Mouse (Mus musculus): Measurements from ENCODE around the gene Sap30. TPM values are rescaled to one million over a fixed set of nuclear protein-coding genes. Genes with fewer than 3 reads are reported as not detected.
"Not testable (repeated sequence)": the region's sequence is repeated elsewhere in the genome, so short reads cannot be mapped to it uniquely, and the experiment has no call there.

Sap30 gene
- 10 to 100 TPM; 11.7 to 14.2 TPM for total RNA-seq (2021)
- long read RNA-seq, experiment 1, transcript Sap30-201 (4 exons, 1,178 nt), result major isoform, 23 of 23 reads
- long read RNA-seq, experiment 1, partial matches to known transcripts, result 0 of 23 reads
- long read RNA-seq, experiment 1, other reads (novel, unspliced or antisense), result 0 of 23 reads
- long read RNA-seq, experiment 2, transcript Sap30-201 (4 exons, 1,178 nt), result major isoform, 32 of 33 reads
- long read RNA-seq, experiment 2, partial matches to known transcripts, result 0 of 33 reads
- long read RNA-seq, experiment 2, other reads (novel, unspliced or antisense), result 1 of 33 reads

- DNase-seq, result peak; percentile 97 to 98
- intact Hi-C loops (cut with DNase I), result loop anchor here (2.0 kb wide), 1 partner anchor 19 kb away; no protein-coding TSS in a partner anchor
Measured at GRCm38 (mm10) chr8:57487441-57488155, at the start of gene Sap30. Gene Sap30, minus strand, starts transcription at chr8:57487860.

- no peak for DNase-seq
- intact Hi-C loops (cut with DNase I), result no loop called here
Measured at GRCm38 (mm10) chr8:57536167-57536566, 48.5 kb upstream of the Sap30 start.

GRCm38 (mm10) chr8:57534495-57534894 is 46.8 kb upstream of the Sap30 start:
- intact Hi-C loops (cut with DNase I), result loop anchor here (5.0 kb wide), 1 partner anchor 182 kb away; no protein-coding TSS in a partner anchor

GRCm38 (mm10) chr8:57533106-57533505 is 45.4 kb upstream of the Sap30 start:
- DNase-seq, result no peak
- intact Hi-C loops (cut with DNase I), result loop anchor here (5.0 kb wide), 1 partner anchor 181 kb away; no protein-coding TSS in a partner anchor

More at GRCm38 (mm10) chr8:57534495-57534894, 46.8 kb upstream of the Sap30 start:
- DNase-seq, result no peak

DNA sequence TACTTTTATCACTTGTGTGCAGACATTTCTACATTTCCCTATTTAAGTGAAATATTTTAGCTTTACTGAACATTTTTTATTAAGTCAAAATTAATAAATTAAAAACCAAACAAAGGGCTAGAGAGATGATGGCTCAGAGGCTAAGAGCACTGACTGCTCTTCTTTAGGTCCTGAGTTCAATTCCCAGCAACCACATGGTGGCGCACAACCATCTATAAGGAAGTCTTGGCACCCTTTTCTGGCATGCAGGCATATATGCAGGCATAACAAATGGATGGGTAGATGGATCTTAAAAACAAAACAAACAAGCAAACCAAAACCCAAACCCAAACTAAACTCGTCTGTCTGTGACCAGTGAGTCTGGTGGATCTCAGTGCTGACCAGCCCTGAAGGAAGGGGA is 44.6 kb upstream of the Sap30 start:
- intact Hi-C loops (cut with DNase I), result loop anchor here (5.0 kb wide), 1 partner anchor 180 kb away; no protein-coding TSS in a partner anchor
- DNase-seq, result no peak

DNA sequence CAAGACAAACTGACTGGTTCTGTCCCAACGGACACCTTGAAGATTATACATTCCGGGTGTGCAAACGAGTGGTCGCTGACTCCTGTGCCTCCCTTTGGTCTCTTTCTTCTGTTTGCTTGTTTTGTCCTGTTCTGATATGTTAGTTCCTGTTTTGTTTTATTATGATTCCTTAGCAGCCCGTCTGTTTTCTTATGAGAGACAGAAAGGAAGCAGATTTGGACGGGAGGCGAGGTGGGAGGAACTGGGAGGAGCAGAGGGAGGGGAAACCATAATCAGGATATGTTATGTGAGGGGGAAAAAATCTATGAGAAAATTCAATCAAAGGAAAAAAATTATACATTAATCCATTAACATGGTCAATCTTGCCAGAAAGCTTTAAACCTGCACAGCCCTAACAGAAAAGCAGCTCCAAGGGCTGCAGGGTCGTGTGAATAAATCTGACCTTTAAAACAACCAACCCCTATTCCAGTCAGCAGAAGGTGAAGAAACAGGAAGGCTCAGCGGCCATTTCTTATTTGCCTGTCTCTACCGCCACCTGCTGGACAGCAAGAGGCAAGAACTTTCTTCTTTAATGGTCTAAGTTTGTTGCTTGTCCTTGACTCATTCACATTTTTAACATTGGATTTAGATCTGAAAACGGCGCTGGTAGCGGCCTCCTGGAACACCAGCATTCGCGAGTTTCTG is 43.1 kb upstream of the Sap30 start:
- peak; percentile 65 to 75 for DNase-seq
- intact Hi-C loops (cut with DNase I), result loop anchor here (1.0 to 5.0 kb wide), 2 partner anchors 104 to 179 kb away; no protein-coding TSS in a partner anchor

- intact Hi-C loops (cut with DNase I), result loop anchor here (5.0 kb wide), 1 partner anchor 178 kb away; no protein-coding TSS in a partner anchor
- no peak for DNase-seq
Measured at GRCm38 (mm10) chr8:57530238-57530637, 42.6 kb upstream of the Sap30 start.

GRCm38 (mm10) chr8:57528036-57528435 is 40.4 kb upstream of the Sap30 start:
- intact Hi-C loops (cut with DNase I), result no loop called here
- no peak for DNase-seq

- DNase-seq, result no peak
- intact Hi-C loops (cut with DNase I), result no loop called here
Measured at GRCm38 (mm10) chr8:57520186-57520786, 32.6 kb upstream of the Sap30 start.

- DNase-seq, result no peak
- intact Hi-C loops (cut with DNase I), result no loop called here
Measured at GRCm38 (mm10) chr8:57517723-57518122, 30.1 kb upstream of the Sap30 start.

GRCm38 (mm10) chr8:57516685-57517084 is 29.0 kb upstream of the Sap30 start:
- intact Hi-C loops (cut with DNase I), result not testable (repeated sequence)

GRCm38 (mm10) chr8:57513178-57513661 is 25.6 kb upstream of the Sap30 start:
- DNase-seq, result not testable (repeated sequence)

More at GRCm38 (mm10) chr8:57516685-57517084, 29.0 kb upstream of the Sap30 start:
- not testable (repeated sequence) for DNase-seq

DNA sequence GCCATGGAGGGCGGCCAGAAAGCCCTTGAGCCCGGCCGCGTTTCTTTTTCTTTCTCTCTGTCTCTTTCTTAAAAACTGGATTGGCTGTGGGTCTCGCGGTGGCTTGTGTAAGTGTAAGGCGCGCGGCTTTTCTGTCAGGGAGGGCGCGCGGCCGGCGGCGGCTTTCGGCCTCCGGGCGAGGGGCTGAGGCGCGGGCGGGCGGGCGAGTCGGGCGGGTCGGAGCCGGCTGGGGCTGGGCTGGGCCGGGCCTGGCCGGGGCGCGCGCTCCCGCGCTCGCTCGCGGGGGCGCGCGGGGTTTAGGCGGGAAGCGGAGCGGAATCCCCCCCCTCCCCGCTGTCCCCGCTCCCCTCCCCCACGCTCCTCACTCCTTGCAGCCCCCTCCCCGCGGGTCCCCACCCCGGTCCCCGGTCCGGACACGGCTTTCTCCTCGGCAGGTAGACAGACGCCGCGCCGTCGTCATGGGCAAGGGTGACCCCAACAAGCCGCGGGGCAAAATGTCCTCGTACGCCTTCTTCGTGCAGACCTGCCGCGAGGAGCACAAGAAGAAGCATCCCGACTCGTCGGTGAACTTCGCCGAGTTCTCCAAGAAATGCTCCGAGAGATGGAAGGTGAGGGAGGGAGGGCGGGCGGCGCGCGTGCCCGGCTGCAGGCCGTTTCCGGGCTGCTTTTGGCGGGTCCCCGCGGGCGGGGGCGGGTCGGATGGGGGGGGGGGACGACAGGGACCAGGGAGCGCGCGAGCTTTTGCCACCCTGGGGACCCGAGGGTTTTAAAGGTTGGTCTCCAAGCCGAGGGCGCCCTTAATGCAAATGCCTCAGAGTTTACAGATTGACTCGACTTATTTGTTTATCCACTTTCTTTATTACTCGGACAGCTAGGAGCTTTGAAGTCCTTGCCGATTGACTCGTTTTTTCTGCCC is 24.7 kb upstream of the Sap30 start:
- no peak for DNase-seq
- intact Hi-C loops (cut with DNase I), result loop anchor here (5.0 kb wide), 1 partner anchor 85 kb away; no protein-coding TSS in a partner anchor

More at GRCm38 (mm10) chr8:57513178-57513661, 25.6 kb upstream of the Sap30 start:
- intact Hi-C loops (cut with DNase I), result loop anchor here (5.0 kb wide), 1 partner anchor 86 kb away; no protein-coding TSS in a partner anchor

DNA sequence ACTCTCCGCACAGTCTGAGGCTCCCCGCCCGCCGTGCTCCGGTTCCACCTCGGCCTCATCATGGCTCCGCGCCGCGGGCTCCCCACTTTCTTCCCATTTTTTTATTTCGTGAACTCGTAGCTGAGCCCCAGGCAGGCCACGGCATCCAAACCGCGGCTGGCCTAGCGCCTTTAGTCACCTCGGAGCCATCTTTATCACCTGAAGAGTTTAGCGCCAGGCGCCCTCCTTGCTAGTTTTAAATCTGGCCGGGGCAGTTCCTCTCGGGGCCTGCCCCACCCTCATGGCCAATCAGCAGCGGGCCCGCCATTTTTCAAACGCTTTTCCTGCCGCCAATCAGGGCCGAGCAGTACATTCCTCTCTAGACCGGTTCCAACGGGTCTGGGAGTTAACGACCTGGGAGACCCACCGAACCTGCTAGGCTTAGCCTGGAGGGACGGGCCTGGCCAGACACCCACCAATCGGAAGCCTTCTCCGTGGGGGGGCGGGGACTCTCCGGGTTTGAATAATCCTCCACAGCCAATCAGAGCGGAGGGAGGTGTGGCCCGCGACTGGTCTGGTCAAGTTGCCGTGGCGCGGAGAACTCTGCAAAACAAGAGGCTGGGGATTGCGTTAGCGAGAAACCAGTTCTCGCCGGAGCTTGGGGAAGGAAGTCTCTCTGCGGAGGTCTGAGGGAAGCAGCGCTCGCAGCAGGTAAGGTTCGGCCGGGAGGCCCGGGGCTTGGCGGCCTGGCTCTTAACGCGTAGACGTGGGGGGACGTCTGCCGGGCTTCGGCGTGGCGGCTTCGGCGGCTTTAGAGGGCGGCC is 23.9 kb upstream of the Sap30 start, which contains the start of gene Hmgb2:
TSS of gene Hmgb2 (plus strand) at position 592 of the 803 bp plus-strand sequence.
- intact Hi-C loops (cut with DNase I), result loop anchor here (5.0 kb wide), 1 partner anchor 84 kb away; no protein-coding TSS in a partner anchor
- DNase-seq, result peak; percentile 99

GRCm38 (mm10) chr8:57510791-57511315 is 23.2 kb upstream of the Sap30 start:
- no peak for DNase-seq
- intact Hi-C loops (cut with DNase I), result loop anchor here (5.0 kb wide), 1 partner anchor 84 kb away; no protein-coding TSS in a partner anchor

- intact Hi-C loops (cut with DNase I), result no loop called here
- no peak for DNase-seq
Measured at GRCm38 (mm10) chr8:57508657-57509056, 21.0 kb upstream of the Sap30 start.

- intact Hi-C loops (cut with DNase I), result no loop called here
Measured at GRCm38 (mm10) chr8:57507556-57508063, 19.9 kb upstream of the Sap30 start.

More at GRCm38 (mm10) chr8:57507556-57508063, 19.9 kb upstream of the Sap30 start:
- DNase-seq, result no peak
